Mouse (Mus musculus) lung, adult 2 months (tissue): ENCODE measurements around the gene Calhm5.

Source experiments
- CTCF ChIP-seq: fragments of 200-500 bp; IDR thresholded peaks from 2 replicates; pipeline ENCODE4 v1.5.1; 2011; ENCODE audit warnings: mild to moderate bottlenecking, low read length, control low read depth; ENCODE audit not compliant: insufficient read depth
- POLR2A ChIP-seq: fragments of 200-500 bp; IDR thresholded peaks from 2 replicates; pipeline ENCODE4 v1.6.1; 2011; ENCODE audit warnings: low read depth, mild to moderate bottlenecking, control low read depth, low read length, borderline replicate concordance; ENCODE audit errors: extremely low read depth

- no peak for TF ChIP-seq CTCF
- TF ChIP-seq POLR2A = no peak
Observed at GRCm38 (mm10) chr10:34071650-34072049, 24.7 kb downstream of the Calhm5 start.
